Mouse (Mus musculus) ES-E14 (cell line): ENCODE measurements around the gene Gdap2.

Experiments
- CHD2 ChIP-seq: IDR thresholded peaks from 2 replicates; pipeline ENCODE4 v1.6.1; 2014; ENCODE audit warnings: mild to moderate bottlenecking, low read depth, low read length, inconsistent platforms
- HCFC1 ChIP-seq: IDR thresholded peaks from 2 replicates; pipeline ENCODE4 v1.6.1; 2012; ENCODE audit warnings: low read length, inconsistent platforms, borderline replicate concordance; ENCODE audit not compliant: insufficient read depth
- MAFK ChIP-seq: IDR thresholded peaks from 2 replicates; pipeline ENCODE4 v1.6.1; 2014; ENCODE audit warnings: mild to moderate bottlenecking, low read depth, low read length, inconsistent platforms; ENCODE audit not compliant: insufficient read depth
- ZC3H11A ChIP-seq: IDR thresholded peaks from 2 replicates; pipeline ENCODE4 v1.6.1; 2012; ENCODE audit warnings: low read depth, mild to moderate bottlenecking, inconsistent platforms, low read length, borderline replicate concordance
- ZNF384 ChIP-seq: IDR thresholded peaks from 2 replicates; pipeline ENCODE4 v1.6.1; 2012; ENCODE audit warnings: low read depth, low read length, inconsistent platforms

DNA sequence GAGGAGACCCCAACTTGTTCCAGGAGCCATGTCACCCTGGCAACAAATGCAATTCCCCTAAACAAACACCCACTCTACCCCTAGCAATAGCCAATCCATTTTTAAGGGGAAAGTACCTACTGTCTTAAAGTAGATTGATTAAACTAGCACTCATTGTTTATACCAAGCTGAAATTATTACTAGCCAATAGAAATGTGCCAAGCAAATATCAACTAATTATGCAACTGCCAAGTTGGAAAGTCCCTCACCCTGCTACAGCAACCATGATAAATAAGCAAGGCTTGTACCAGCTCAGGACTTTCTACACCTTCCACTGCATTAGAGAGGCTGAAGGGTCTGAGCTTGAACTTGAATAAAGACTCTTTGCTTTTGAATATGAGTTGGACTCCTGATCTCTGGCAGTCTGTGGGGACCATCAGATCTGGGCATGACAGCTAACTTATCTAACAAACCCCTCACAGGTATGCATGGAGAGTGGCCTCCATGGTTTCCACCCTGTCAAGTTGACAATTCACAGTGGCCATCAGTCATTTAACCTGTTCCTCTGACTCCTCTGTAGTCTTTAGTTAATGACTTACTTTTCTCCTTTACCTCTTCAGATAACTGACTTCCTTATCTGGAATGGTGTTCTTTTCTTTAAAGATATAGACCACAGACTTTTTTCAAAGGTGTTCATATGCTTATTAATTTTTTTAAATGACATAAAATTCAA, 74.7 kb downstream of the Gdap2 start:
- TF ChIP-seq ZNF384: no peak
- TF ChIP-seq HCFC1: no peak
- TF ChIP-seq MAFK: no peak
- no peak for TF ChIP-seq ZC3H11A
- TF ChIP-seq CHD2: no peak
